Mouse (Mus musculus): ENCODE results near the gene Ctse. TPM values are rescaled to one million over a fixed set of nuclear protein-coding genes. Genes with fewer than 3 reads are reported as not detected.

Ctse gene
- polyA plus RNA-seq, 1 experiment, result 33.2 TPM

DNA sequence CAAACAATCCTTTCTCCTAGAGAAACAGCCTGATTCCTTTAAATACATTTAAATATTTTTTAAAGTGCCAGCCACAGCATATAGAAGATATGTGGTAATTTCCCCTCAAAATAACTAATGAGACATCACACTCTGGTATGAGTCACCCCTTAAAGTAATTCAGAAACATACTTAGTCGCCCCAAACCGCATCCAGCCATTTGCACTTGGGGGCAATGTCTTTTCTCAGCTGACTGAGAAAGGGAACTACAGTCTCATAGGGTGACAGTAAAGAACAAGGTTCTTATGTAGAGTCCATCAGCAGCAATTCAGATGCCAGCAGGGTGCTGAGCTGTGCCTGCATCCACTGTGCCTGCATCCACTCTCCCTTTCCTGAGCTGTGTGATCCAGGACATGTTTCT, 65.4 kb downstream of the Ctse start:
- Histone ChIP-seq H3K4me3 (replicated peaks) (no peak overlapping the region), H3K27me3 (ENCODE audit: control insufficient read depth) (no peaks in the 10 kb centered on the region), H3K9me3 (ENCODE audit: control insufficient read depth, low read length) (no peaks in the 10 kb centered on the region), H3K36me3 (ENCODE audit: control insufficient read depth) (no peaks in the 10 kb centered on the region), H3K4me1 (ENCODE audit: control insufficient read depth) (no peaks in the 10 kb centered on the region)
- TF ChIP-seq TAL1 (IDR thresholded peaks at IDR 0.05; ENCODE audit: low read length) (no peak), GATA1 (IDR thresholded peaks at IDR 0.05; ENCODE audit: low read length) (no peak)

DNA sequence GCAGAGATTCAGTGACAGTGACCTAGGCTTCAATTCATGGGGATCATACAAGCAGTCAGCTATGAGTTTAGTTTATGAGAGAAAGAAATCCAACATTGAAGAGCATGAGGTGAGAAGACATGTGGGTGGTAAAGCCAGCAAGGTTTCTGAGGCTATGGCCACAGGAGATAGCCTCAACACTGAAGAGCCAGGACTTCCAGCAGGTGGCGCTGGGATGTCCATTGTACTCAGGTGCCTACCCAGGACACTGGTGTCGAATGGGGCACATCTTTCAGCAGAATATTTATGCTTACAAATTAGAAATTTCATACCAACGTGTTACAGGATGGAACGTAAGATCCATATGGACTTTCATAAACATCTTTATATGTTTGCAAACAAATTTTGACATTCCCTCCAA, 70.2 kb downstream of the Ctse start:
- H3K27me3 ChIP-seq (ENCODE audit: control insufficient read depth), result no peaks in the 10 kb centered on the region
- no peak for TF ChIP-seq TAL1 (IDR thresholded peaks at IDR 0.05; ENCODE audit: low read length)
- TF ChIP-seq GATA1 (IDR thresholded peaks at IDR 0.05; ENCODE audit: low read length), result no peak
- H3K36me3 ChIP-seq (ENCODE audit: control insufficient read depth), result no peaks in the 10 kb centered on the region

DNA sequence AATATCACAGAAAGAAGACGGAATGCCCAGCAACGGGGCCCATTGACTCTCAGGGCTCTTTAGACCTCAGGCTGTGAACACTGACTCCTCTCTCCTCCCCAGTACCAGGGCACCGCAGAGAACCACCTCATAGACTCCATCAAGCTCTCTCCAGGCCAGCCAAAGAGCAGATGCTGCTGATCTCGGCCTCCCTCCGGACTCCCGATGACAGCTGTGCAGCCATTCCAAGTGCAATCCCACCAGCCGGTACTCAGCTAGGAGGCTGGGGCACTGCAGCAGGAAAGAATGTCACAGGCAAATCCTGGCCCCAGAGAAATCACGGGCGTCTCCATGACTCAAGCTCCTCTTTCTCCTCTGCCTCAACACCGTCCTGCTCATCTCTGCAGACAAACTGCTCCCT, 73.4 kb downstream of the Ctse start:
- TF ChIP-seq GATA1 (IDR thresholded peaks at IDR 0.05; ENCODE audit: low read length), result no peak
- no peak for TF ChIP-seq TAL1 (IDR thresholded peaks at IDR 0.05; ENCODE audit: low read length)
- Histone ChIP-seq H3K27me3 (ENCODE audit: control insufficient read depth) (no peaks in the 10 kb centered on the region), H3K4me3 (replicated peaks) (no peak overlapping the region), H3K36me3 (ENCODE audit: control insufficient read depth) (no peaks in the 10 kb centered on the region), H3K9me3 (ENCODE audit: control insufficient read depth, low read length) (peaks cover 3% of the 10 kb centered on the region; the same call in 1 of the 2 replicates), H3K4me1 (ENCODE audit: control insufficient read depth) (no peaks in the 10 kb centered on the region)

More for the DNA sequence above, 70.2 kb downstream of the Ctse start:
- Histone ChIP-seq H3K9me3 (ENCODE audit: control insufficient read depth, low read length) (peaks cover 3% of the 10 kb centered on the region; the same call in 1 of the 2 replicates), H3K4me3 (replicated peaks) (no peak overlapping the region), H3K4me1 (ENCODE audit: control insufficient read depth) (no peaks in the 10 kb centered on the region)

DNA sequence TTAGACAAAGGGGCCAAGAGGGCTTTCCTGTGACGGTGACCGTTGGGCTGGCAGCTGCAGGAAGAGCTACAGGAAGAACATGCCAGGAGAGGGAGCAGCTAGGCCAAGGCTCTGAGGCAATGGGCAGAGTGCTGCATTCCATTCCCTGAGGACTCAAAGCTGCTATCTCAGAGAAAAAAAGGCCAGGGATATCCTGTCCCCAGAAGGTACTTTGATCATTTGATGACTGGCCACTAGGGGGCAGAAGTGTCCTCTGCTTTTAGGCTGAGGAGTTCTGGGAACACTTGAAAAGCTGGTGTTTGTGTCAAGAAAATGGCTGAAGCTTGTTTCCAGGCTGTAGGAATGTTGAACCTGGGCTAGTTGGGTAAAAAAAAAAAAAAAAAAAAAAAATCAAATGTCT, 74.3 kb downstream of the Ctse start:
- no peaks in the 10 kb centered on the region for H3K27me3 ChIP-seq (ENCODE audit: control insufficient read depth)
- no peaks in the 10 kb centered on the region for H3K36me3 ChIP-seq (ENCODE audit: control insufficient read depth)
- TF ChIP-seq GATA1 (IDR thresholded peaks at IDR 0.05; ENCODE audit: low read length), result no peak
- TF ChIP-seq TAL1 (IDR thresholded peaks at IDR 0.05; ENCODE audit: low read length), result no peak
- H3K9me3 ChIP-seq (ENCODE audit: control insufficient read depth, low read length), result peaks cover 3% of the 10 kb centered on the region; the same call in 1 of the 2 replicates
- H3K4me3 ChIP-seq (replicated peaks), result no peak overlapping the region
- no peaks in the 10 kb centered on the region for H3K4me1 ChIP-seq (ENCODE audit: control insufficient read depth)

DNA sequence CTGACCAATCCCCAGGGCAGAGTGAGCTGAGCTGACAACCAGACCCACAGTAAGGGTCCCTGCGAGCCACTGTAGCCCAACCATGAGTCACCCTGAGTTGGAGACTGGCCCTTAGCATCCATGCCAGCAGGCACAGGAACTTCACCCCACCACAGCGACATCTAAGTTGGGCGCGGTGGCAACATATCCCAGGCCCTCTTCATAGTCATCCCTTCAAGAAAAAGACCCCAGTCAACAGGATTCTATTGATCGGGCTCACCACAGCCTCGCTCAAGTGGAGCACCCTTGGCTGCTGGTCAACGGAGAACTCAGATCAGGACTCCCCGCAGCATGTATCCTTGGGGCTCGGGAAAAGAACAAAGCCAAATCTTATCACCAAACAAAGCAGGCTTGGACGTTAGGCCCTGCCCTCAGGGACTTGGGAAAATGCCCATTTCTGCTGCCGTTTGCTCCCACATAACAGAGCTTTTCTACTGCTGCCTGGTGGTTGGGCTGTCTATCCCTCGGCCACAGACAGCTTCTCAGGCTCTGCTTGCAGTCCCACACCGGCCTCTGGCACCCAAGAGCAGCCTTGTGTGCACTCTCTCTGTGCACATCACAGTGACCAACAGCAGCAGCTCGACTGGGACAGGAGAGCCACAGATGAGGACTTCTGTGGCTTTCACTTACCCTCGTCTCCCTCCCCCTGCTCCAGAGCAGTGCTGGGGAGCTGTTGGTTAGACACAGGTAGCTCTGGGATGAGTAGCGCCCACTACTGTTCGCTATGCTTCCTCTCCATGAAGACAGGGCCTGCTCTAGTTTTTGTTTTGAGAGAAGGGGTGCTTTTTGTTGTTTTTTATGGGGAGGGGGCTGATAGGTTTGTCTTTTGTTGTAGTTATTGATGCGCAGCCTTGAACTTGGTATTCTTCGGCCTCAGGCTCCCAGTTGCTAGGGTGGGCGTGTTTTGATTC, 76.6 kb downstream of the Ctse start:
- peaks cover 3% of the 10 kb centered on the region; the same call in 1 of the 2 replicates for H3K9me3 ChIP-seq (ENCODE audit: control insufficient read depth, low read length)
- H3K4me1 ChIP-seq (ENCODE audit: control insufficient read depth), result no peaks in the 10 kb centered on the region
- no peak for TF ChIP-seq TAL1 (IDR thresholded peaks at IDR 0.05; ENCODE audit: low read length)
- TF ChIP-seq GATA1 (IDR thresholded peaks at IDR 0.05; ENCODE audit: low read length), result no peak
- no peak overlapping the region for H3K4me3 ChIP-seq (replicated peaks)
- H3K36me3 ChIP-seq (ENCODE audit: control insufficient read depth), result no peaks in the 10 kb centered on the region
- H3K27me3 ChIP-seq (ENCODE audit: control insufficient read depth), result no peaks in the 10 kb centered on the region

DNA sequence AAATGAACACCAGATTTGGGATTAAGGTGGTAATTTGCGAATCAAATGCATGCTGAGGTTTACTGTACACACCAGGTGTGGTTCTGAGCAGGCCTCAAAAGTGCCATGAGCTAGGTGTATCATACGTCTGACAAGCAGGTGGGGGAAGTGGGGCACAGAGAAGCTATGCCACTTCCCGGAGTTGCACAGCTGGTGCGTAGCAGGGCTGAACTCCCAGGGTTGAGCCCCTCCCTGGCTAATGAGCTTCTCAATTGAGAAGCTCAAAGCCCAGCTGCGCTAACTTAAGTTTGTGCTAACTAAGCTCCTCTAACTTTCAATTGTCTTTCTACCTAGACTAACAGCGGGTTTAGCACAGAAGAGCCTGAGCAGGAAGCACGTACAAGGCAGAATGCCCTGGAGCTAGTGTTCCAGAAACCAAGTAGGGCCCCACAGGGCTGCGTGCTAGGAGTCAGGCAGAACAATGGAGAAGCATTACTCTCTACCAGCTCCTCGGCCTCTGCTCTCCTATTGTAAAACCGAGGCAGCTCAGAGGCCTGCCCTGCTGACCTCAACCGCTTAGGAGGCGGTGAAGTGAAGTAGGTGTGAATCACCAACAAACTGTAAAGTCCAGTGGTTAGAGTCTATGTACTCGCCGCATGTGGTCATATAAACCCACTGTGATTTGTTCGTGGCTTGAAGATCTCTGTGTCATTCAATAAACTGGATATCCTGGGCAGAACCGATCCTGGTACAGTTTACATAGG, 81.0 kb downstream of the Ctse start:
- Histone ChIP-seq H3K4me1 (ENCODE audit: control insufficient read depth) (no peaks in the 10 kb centered on the region), H3K4me3 (replicated peaks) (no peak overlapping the region), H3K27me3 (ENCODE audit: control insufficient read depth) (no peaks in the 10 kb centered on the region), H3K36me3 (ENCODE audit: control insufficient read depth) (no peaks in the 10 kb centered on the region), H3K9me3 (ENCODE audit: control insufficient read depth, low read length) (no peaks in the 10 kb centered on the region)
- TF ChIP-seq TAL1 (IDR thresholded peaks at IDR 0.05; ENCODE audit: low read length) (no peak), GATA1 (IDR thresholded peaks at IDR 0.05; ENCODE audit: low read length) (no peak)

DNA sequence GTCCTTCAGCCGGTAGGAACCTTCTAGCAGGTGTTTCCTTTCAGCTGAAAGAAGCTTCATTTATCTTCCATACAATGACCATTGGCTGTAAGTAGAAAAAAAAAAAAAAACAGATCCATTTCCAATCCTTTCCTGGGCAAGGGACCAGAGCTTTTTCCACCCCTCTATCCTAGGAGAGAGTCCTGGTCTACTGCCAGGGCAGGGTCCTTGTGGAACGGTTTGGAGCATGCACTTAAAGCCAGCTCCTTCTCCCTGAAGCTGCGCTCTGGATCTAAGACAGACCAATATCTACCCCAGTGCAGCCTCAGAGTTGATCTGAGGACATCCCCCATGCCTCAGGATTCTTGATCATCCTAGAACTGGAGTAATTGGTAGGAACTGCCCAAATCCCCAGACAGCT, 83.9 kb downstream of the Ctse start:
- no peaks in the 10 kb centered on the region for H3K36me3 ChIP-seq (ENCODE audit: control insufficient read depth)
- TF ChIP-seq TAL1 (IDR thresholded peaks at IDR 0.05; ENCODE audit: low read length) (no peak), GATA1 (IDR thresholded peaks at IDR 0.05; ENCODE audit: low read length) (no peak)
- no peaks in the 10 kb centered on the region for H3K4me1 ChIP-seq (ENCODE audit: control insufficient read depth)
- no peak overlapping the region for H3K4me3 ChIP-seq (replicated peaks)
- no peaks in the 10 kb centered on the region for H3K27me3 ChIP-seq (ENCODE audit: control insufficient read depth)
- no peaks in the 10 kb centered on the region for H3K9me3 ChIP-seq (ENCODE audit: control insufficient read depth, low read length)

DNA sequence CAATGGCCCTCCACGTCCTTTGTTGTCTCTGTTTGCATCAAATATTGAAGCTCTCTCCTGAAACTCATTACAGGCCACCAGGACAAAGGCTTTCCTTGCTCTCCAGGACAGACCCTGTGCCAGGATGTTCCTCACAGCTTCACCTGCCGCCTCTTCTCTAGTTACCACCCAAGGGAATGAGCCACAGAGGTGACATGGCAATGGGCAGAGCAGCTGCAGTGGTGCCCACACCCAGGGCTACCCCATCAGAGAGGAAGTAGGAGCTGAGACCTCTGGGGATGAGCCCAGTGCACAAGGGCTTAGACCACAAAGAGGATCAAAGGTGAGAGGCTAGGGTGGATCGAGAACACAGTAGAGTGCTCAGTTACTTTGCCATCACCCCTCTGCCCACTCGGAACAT, 85.4 kb downstream of the Ctse start:
- H3K4me1 ChIP-seq (ENCODE audit: control insufficient read depth), result no peaks in the 10 kb centered on the region
- TF ChIP-seq TAL1 (IDR thresholded peaks at IDR 0.05; ENCODE audit: low read length) (no peak), GATA1 (IDR thresholded peaks at IDR 0.05; ENCODE audit: low read length) (no peak)
- no peaks in the 10 kb centered on the region for H3K9me3 ChIP-seq (ENCODE audit: control insufficient read depth, low read length)
- no peaks in the 10 kb centered on the region for H3K27me3 ChIP-seq (ENCODE audit: control insufficient read depth)
- no peak overlapping the region for H3K4me3 ChIP-seq (replicated peaks)
- no peaks in the 10 kb centered on the region for H3K36me3 ChIP-seq (ENCODE audit: control insufficient read depth)

Other genes starting within 250 kb of the Ctse start
- gene Srgap2, start 111.0 kb upstream of the Ctse start, polyA plus RNA-seq (2012), result 0.37 and 0.38 TPM in 2 replicates
- gene Fam72a, start 110.4 kb upstream of the Ctse start, polyA plus RNA-seq (2012), result 0.11 and 0.15 TPM in 2 replicates
- not detected in 2 replicates for gene Avpr1b, start 39.1 kb upstream of the Ctse start, polyA plus RNA-seq (2012)
- gene Rab7b, start 50.4 kb downstream of the Ctse start, polyA plus RNA-seq (2012), result not detected in 2 replicates
- gene Slc26a9, start 105.7 kb downstream of the Ctse start, polyA plus RNA-seq (2012), result not detected in 2 replicates
- not detected in 2 replicates for gene Pm20d1, start 159.1 kb downstream of the Ctse start, polyA plus RNA-seq (2012)
- 0.06 and 0.17 TPM in 2 replicates for gene Slc41a1, start 189.2 kb downstream of the Ctse start, polyA plus RNA-seq (2012)
- gene Rab29, start 228.9 kb downstream of the Ctse start, polyA plus RNA-seq (2012), result 0.15 and 0.17 TPM in 2 replicates